Mouse (Mus musculus) thymus, postnatal 0 days (tissue): ENCODE results near the gene Ube2a. TPM values are rescaled to one million over a fixed set of nuclear protein-coding genes. Genes with fewer than 3 reads are reported as not detected.

Experiments used
- DNase-seq: peaks from one replicate; pipeline ENCODE4 v3.0.0-alpha.2; 2015; ENCODE audit warnings: low spot score
- polyA plus RNA-seq: library from polyadenylated mRNA; unstranded; fragments of >200 nt; fragmentation: Nextera tagmentation; extraction: Ambion mirVana; gene quantifications from 2 replicates; pipeline ENCODE4 v1.2.1, GENCODE M21; 2015

Gene Ube2a
- polyA plus RNA-seq, 1 experiment from 2014 or later = 205 TPM

GRCm38 (mm10) chrX:36901655-36902054, 28.0 kb downstream of the Ube2a start:
- DNase-seq = no peak

- peak; percentile 49 for DNase-seq
Measured at GRCm38 (mm10) chrX:36902321-36903114, 28.8 kb downstream of the Ube2a start, which contains the start of gene Nkrf. TSS of gene Nkrf (minus strand) at chrX:36902899.

GRCm38 (mm10) chrX:36903115-36903768, 29.5 kb downstream of the Ube2a start:
- peak; percentile 93 for DNase-seq

DNA sequence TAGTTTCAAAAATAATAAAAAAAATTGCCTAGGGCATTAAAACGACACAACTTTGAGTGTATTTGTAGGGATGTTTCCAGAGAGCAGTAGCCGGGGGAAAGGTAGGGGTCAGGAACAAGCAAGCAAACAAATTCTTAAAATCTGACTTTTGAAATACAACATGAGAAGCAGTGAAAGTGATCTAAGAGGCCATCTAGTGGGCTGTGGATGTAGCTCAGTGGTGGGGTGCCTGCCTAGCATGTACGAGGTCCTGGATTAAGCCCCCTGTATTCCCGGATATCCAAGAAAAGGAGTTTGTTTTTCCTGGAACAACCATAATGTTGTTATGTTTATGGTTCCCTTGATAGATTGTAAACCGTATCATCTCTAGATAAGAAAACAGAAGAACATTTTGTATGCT, 32.8 kb downstream of the Ube2a start:
- no peak for DNase-seq

DNA sequence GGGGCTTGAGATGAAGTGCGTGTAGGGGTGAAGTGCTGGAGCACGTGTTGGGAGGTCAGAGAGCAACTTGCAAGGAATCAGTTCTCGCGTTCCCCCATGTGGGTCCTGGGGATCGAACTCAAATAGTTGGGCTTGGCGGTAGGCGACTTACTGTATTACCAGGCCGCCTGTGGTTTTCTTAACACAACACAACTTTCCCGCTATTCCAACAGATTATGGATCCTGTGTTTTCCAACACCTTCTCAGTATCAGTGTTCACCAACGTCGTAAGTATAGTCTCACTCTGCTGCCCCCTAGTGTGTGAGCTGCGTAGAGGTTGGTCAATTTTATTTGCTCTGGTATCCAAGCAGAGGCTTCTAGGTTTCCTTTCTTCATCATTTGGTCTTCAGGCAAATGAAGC, 37.6 kb downstream of the Ube2a start:
- DNase-seq = peak; percentile 50

GRCm38 (mm10) chrX:36917749-36918148, 44.0 kb downstream of the Ube2a start:
- no peak for DNase-seq

DNA sequence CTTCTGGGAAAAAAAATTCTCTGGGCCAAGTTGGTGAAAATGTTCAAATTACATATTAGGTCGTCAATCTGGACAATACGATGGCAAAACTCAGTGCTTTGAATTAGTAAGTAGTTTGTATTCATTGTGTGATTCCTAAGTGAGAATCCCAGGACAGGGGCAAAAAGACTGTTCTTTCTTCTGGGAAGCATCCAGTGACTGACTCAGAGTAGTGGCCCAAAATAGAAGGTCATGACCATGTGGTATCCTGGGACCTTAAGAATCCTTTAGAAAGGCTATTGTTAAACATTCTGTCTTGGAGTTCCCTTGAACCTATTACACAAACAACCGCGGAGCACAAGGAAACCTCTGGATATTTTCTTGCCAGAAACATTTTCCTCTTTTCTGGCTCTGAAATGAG, 47.6 kb downstream of the Ube2a start:
- no peak for DNase-seq

DNA sequence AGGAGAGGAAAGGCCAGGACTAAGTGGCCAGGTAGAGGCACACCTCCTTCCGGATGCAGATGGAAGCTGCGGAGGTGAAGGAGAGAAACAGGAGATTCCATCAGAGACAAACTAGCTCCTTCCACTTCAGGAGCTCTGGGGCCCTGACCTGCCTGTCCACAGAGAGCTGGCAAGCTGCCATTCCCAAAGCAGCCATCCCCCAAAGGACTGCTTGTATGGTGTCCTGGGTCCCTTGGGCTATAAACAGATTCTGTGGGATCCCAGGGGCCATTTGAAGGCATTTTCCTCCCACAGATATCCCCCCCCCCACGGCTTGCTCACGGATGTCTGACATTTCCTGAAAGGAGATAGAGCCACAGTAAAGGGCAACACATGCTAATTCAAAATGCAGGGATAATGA, 55.1 kb downstream of the Ube2a start:
- DNase-seq = no peak

- no peak for DNase-seq
Measured at GRCm38 (mm10) chrX:36929694-36930093, 56.0 kb downstream of the Ube2a start.

DNA sequence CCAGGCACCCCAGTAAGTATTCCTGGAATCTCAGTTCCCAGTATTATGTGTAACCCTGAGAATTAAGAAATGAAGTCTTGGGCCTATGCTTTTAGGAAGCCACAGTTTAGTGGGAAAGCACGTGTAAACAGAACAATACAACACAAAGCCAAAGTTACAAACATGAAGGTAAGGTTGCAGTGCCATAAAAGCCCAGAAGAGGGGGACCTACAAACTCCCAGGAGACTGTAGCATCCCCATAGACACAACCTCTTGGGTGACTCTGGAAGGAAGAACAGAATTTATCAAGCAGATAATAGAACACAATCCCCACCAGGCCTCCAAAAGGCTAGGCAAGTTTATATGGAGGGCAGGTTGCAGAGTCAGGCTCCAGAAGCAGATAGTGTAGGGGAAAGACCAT, 56.9 kb downstream of the Ube2a start:
- peak; percentile 18 for DNase-seq

Other genes with a start within 250 kb of the Ube2a start
- 1.5 and 1.7 TPM in 2 replicates for gene Akap17b, start 228.5 kb upstream of the Ube2a start, polyA plus RNA-seq
- gene Slc25a43, start 130.2 kb upstream of the Ube2a start, polyA plus RNA-seq = 1.5 and 2.7 TPM in 2 replicates
- gene Slc25a5, start 78.2 kb upstream of the Ube2a start, polyA plus RNA-seq = 1,172 and 1,231 TPM in 2 replicates
- gene C330007P06Rik, start 211 bp downstream of the Ube2a start, polyA plus RNA-seq = 28.5 and 29.7 TPM in 2 replicates
- 2.5 TPM in 2 replicates for gene Nkrf, start 29.0 kb downstream of the Ube2a start, polyA plus RNA-seq
- gene Sept6, start 117.9 kb downstream of the Ube2a start, polyA plus RNA-seq = 96.3 and 112 TPM in 2 replicates
- gene Sowahd, start 174.9 kb downstream of the Ube2a start, polyA plus RNA-seq = 0.59 and 1.0 TPM in 2 replicates
- gene Rpl39, start 211.5 kb downstream of the Ube2a start, polyA plus RNA-seq = 905 and 976 TPM in 2 replicates
- 21.7 and 25.0 TPM in 2 replicates for gene Upf3b, start 236.4 kb downstream of the Ube2a start, polyA plus RNA-seq